Mouse (Mus musculus) myocyte (in vitro differentiated cells): ENCODE data around the gene Zfp109. TPM values are rescaled to one million over a fixed set of nuclear protein-coding genes. Genes with fewer than 3 reads are reported as not detected.
"Not testable (repeated sequence)": the region's sequence is repeated elsewhere in the genome, so short reads cannot be mapped to it uniquely, and the experiment has no call there.

Source experiments
- H3K27me3 ChIP-seq: one replicate; pipeline ENCODE4 v1.6.1; 2011; ENCODE audit not compliant: control insufficient read depth, insufficient read depth, insufficient read length
- H3K36me3 ChIP-seq: one replicate; pipeline ENCODE4 v1.6.1; 2011; ENCODE audit not compliant: control insufficient read depth, insufficient read depth
- H3K4me2 ChIP-seq: one replicate; pipeline ENCODE4 v1.6.1; 2011; ENCODE audit warnings: low read depth, control low read depth
- H3K4me3 ChIP-seq: one replicate; pipeline ENCODE4 v1.5.1; 2011; ENCODE audit warnings: mild to moderate bottlenecking, control low read depth, moderate library complexity
- H3K79me2 ChIP-seq: one replicate; pipeline ENCODE4 v1.6.1; 2011; ENCODE audit not compliant: control insufficient read depth, insufficient read depth
- H3ac ChIP-seq: one replicate; pipeline ENCODE4 v1.6.1; 2011; ENCODE audit not compliant: control insufficient read depth, insufficient read length
- CEBPB ChIP-seq: IDR thresholded peaks from 2 replicates; pipeline ENCODE4 v1.6.1; 2011; ENCODE audit warnings: mild to moderate bottlenecking, moderate library complexity; ENCODE audit not compliant: poor library complexity, insufficient read depth, severe bottlenecking
- E2F4 ChIP-seq: IDR thresholded peaks from one replicate; pipeline ENCODE4 v1.6.1; 2011; ENCODE audit warnings: mild to moderate bottlenecking, control low read depth, moderate library complexity; ENCODE audit not compliant: insufficient read depth
- MAX ChIP-seq: IDR thresholded peaks from one replicate; pipeline ENCODE4 v1.6.1; 2011; ENCODE audit warnings: low read depth, mild to moderate bottlenecking, control low read depth
- MYOD1 ChIP-seq, 3 experiments: IDR thresholded peaks; one replicate each; pipeline ENCODE4 v1.6.1; 2011; ENCODE audit warnings: control low read depth in 2 of 3, low read depth in 2 of 3, mild to moderate bottlenecking in 2 of 3, moderate library complexity in 1 of 3; ENCODE audit not compliant: insufficient read length in 2 of 3, control insufficient read depth in 1 of 3
- MYOG ChIP-seq, 3 experiments: IDR thresholded peaks; one replicate each; pipeline ENCODE4 v1.6.1; 2011; ENCODE audit warnings: control low read depth in 2 of 3, low read depth in 2 of 3, mild to moderate bottlenecking in 2 of 3; ENCODE audit not compliant: insufficient read length in 2 of 3, control insufficient read depth in 1 of 3, insufficient read depth in 1 of 3
- POLR2A ChIP-seq: IDR thresholded peaks from one replicate; pipeline ENCODE4 v1.6.1; 2011; ENCODE audit warnings: low read depth, mild to moderate bottlenecking, control low read depth, moderate library complexity; ENCODE audit not compliant: insufficient read length
- POLR2AphosphoS2 ChIP-seq: IDR thresholded peaks from one replicate; pipeline ENCODE4 v1.6.1; 2011; ENCODE audit warnings: low read depth, control low read depth; ENCODE audit not compliant: insufficient read length
- REST ChIP-seq: IDR thresholded peaks from one replicate; pipeline ENCODE4 v1.6.1; 2011; ENCODE audit warnings: mild to moderate bottlenecking, control low read depth, moderate library complexity; ENCODE audit not compliant: insufficient read depth, insufficient read length
- SRF ChIP-seq: IDR thresholded peaks from one replicate; pipeline ENCODE4 v1.6.1; 2011; ENCODE audit warnings: low read depth; ENCODE audit not compliant: control insufficient read depth, insufficient read length
- TCF12 ChIP-seq: IDR thresholded peaks from one replicate; pipeline ENCODE4 v1.6.1; 2011; ENCODE audit warnings: mild to moderate bottlenecking, control low read depth; ENCODE audit not compliant: poor library complexity, insufficient read depth, severe bottlenecking
- TCF3 ChIP-seq: IDR thresholded peaks from one replicate; pipeline ENCODE4 v1.6.1; 2011; ENCODE audit warnings: low read depth, control low read depth; ENCODE audit not compliant: insufficient read length
- USF1 ChIP-seq: IDR thresholded peaks from one replicate; pipeline ENCODE4 v1.6.1; 2011; ENCODE audit warnings: low read depth, mild to moderate bottlenecking, control low read depth, moderate library complexity
- polyA plus RNA-seq: library from polyadenylated mRNA; unstranded; fragments of >200 nt; fragmentation: generic; extraction: Trizol; gene quantifications from one replicate; pipeline ENCODE4 v1.2.1, GENCODE M21; 2012; ENCODE audit warnings: missing spikeins

The Zfp109 gene
- 0.46 TPM for polyA plus RNA-seq

- no peaks in the 10 kb centered on the region for H3K79me2 ChIP-seq
- no peaks in the 10 kb centered on the region for H3K36me3 ChIP-seq
- H3K27me3 ChIP-seq = no peaks in the 10 kb centered on the region
- H3K4me2 ChIP-seq = peak within 1 kb of the TSS; percentile 70
- no peak within 1 kb of the TSS for H3ac ChIP-seq
- peak within 1 kb of the TSS; percentile 20 for H3K4me3 ChIP-seq
- TF ChIP-seq E2F4 (no peak), REST (no peak), POLR2A (peak; percentile 41), SRF (no peak), POLR2AphosphoS2 (no peak), MYOD1 (IDR thresholded peaks at IDR 0.05; ENCODE audit: control insufficient read depth in 1 of 3, insufficient read length in 2 of 3, low read depth in 2 of 3) (no peak), MAX (no peak), TCF12 (no peak)
These were observed at the start of gene Zfp109 for GRCm38 (mm10) chr7:24237040-24237791. Gene Zfp109 (minus strand): TSS chr7:24237560.

GRCm38 (mm10) chr7:24286916-24287315, 49.6 kb upstream of the Zfp109 start:
- H3K4me2 ChIP-seq = no peak overlapping the region
- H3ac ChIP-seq = no peak overlapping the region
- no peaks in the 10 kb centered on the region for H3K79me2 ChIP-seq
- no peak overlapping the region for H3K4me3 ChIP-seq
- H3K36me3 ChIP-seq = no peaks in the 10 kb centered on the region
- TF ChIP-seq TCF3 = no peak
- no peak for TF ChIP-seq MYOG (IDR thresholded peaks at IDR 0.05; ENCODE audit: control insufficient read depth in 1 of 3, insufficient read depth in 1 of 3, insufficient read length in 2 of 3, low read depth in 2 of 3)
- no peak for TF ChIP-seq SRF
- TF ChIP-seq USF1 = no peak
- no peaks in the 10 kb centered on the region for H3K27me3 ChIP-seq

- Histone ChIP-seq H3ac (no peak overlapping the region), H3K27me3 (no peaks in the 10 kb centered on the region), H3K4me2 (no peak overlapping the region), H3K4me3 (no peak overlapping the region), H3K79me2 (no peaks in the 10 kb centered on the region), H3K36me3 (no peaks in the 10 kb centered on the region)
- TF ChIP-seq MYOG (IDR thresholded peaks at IDR 0.05; ENCODE audit: control insufficient read depth in 1 of 3, insufficient read depth in 1 of 3, insufficient read length in 2 of 3, low read depth in 2 of 3) (no peak), SRF (no peak), CEBPB (no peak), MYOD1 (IDR thresholded peaks at IDR 0.05; ENCODE audit: control insufficient read depth in 1 of 3, insufficient read length in 2 of 3, low read depth in 2 of 3) (no peak)
These were observed 48.7 kb upstream of the Zfp109 start for GRCm38 (mm10) chr7:24286090-24286489.

- Histone ChIP-seq H3K27me3 (peaks cover 5% of the 10 kb centered on the region), H3K4me2 (no peak overlapping the region), H3K4me3 (no peak overlapping the region), H3K36me3 (no peaks in the 10 kb centered on the region), H3ac (no peak overlapping the region), H3K79me2 (no peaks in the 10 kb centered on the region)
- TF ChIP-seq REST = no peak
- TF ChIP-seq MAX = no peak
- no peak for TF ChIP-seq TCF3
- TF ChIP-seq E2F4 = no peak
- no peak for TF ChIP-seq MYOG (IDR thresholded peaks at IDR 0.05; ENCODE audit: control insufficient read depth in 1 of 3, insufficient read depth in 1 of 3, insufficient read length in 2 of 3, low read depth in 2 of 3)
- TF ChIP-seq CEBPB = no peak
- no peak for TF ChIP-seq POLR2AphosphoS2
- TF ChIP-seq POLR2A = no peak
- no peak for TF ChIP-seq SRF
- no peak for TF ChIP-seq TCF12
These were observed 43.4 kb upstream of the Zfp109 start for GRCm38 (mm10) chr7:24280858-24281145.

- peaks cover 5% of the 10 kb centered on the region for H3K27me3 ChIP-seq
- TF ChIP-seq MYOD1 (IDR thresholded peaks at IDR 0.05; ENCODE audit: control insufficient read depth in 1 of 3, insufficient read length in 2 of 3, low read depth in 2 of 3) = no peak
- no peak for TF ChIP-seq E2F4
- TF ChIP-seq USF1 = no peak
- no peak for TF ChIP-seq POLR2AphosphoS2
- TF ChIP-seq TCF12 = no peak
- TF ChIP-seq TCF3 = no peak
- no peak for TF ChIP-seq MAX
- TF ChIP-seq POLR2A = no peak
- no peak for TF ChIP-seq SRF
- no peak for TF ChIP-seq MYOG (IDR thresholded peaks at IDR 0.05; ENCODE audit: control insufficient read depth in 1 of 3, insufficient read depth in 1 of 3, insufficient read length in 2 of 3, low read depth in 2 of 3)
- no peaks in the 10 kb centered on the region for H3K79me2 ChIP-seq
- H3K4me3 ChIP-seq = no peak overlapping the region
- no peak overlapping the region for H3ac ChIP-seq
- no peaks in the 10 kb centered on the region for H3K36me3 ChIP-seq
- H3K4me2 ChIP-seq = no peak overlapping the region
These were observed 42.9 kb upstream of the Zfp109 start for GRCm38 (mm10) chr7:24280031-24280857.

GRCm38 (mm10) chr7:24278771-24279170, 41.4 kb upstream of the Zfp109 start:
- H3K27me3 ChIP-seq, H3K36me3 ChIP-seq, H3K4me2 ChIP-seq, H3K4me3 ChIP-seq, H3K79me2 ChIP-seq, H3ac ChIP-seq: not testable (repeated sequence)
